Mouse (Mus musculus): ENCODE measurements around the gene 1700006A11Rik.
"Not testable (repeated sequence)": the region's sequence is repeated elsewhere in the genome, so short reads cannot be mapped to it uniquely, and the experiment has no call there.

Gene 1700006A11Rik

GRCm38 (mm10) chr3:124425940-124426339 lies at the start of gene 1700006A11Rik:
1700006A11Rik (minus strand) TSS chr3:124426040.
- no peak for DNase-seq

- not testable (repeated sequence) for DNase-seq
Observed at GRCm38 (mm10) chr3:124474291-124474690, 48.5 kb upstream of the 1700006A11Rik start.

DNA sequence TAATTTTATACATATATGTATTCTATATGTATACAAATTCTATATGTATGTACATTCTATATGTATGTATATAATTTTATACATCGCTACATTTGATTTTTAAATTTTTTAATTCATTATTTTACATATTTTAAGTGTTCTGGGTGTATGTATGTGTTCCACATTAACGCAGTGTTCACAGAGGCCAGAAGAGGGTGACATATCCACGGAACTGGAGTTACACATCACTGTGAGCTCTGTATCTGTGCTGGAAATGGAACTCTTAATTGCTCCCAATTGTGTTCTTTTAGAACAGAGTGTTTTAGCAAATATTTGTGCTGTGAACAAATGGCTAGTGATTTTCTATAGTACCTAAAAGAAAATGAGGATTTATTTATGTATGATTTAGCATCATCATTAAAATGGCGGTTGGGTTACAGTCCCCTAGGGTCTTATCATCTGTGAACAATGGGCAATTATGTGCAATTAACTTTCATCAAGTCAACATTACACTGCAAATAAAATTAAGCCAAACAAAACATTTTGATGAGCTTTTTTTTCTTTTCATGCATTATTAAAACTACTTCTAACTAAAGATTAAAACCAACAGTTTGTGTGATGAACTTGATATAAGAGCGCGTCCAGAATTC lies 40.4 kb upstream of the 1700006A11Rik start:
- peak; percentile 16 to 24 for DNase-seq

DNA sequence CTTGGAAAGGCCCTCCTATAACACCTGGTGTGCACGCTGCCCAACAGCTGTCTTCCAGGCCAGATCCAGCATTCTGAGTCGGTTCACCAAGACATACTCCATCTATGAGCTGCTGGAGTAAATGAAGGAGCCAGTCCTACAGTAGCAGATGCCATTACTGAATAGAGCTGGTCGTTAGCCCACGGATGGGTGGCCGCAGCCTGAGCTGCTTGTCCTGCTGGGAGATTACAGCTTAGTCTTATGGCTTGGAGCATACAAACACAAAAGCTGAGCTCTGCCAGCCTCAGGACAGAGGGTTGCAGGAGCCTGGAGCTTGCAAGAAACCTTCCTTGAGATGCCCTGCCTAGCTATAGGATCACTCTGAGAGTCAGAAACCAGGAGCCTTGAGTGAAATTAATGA lies 33.6 kb downstream of the 1700006A11Rik start:
- DNase-seq, result peak; percentile 69

DNA sequence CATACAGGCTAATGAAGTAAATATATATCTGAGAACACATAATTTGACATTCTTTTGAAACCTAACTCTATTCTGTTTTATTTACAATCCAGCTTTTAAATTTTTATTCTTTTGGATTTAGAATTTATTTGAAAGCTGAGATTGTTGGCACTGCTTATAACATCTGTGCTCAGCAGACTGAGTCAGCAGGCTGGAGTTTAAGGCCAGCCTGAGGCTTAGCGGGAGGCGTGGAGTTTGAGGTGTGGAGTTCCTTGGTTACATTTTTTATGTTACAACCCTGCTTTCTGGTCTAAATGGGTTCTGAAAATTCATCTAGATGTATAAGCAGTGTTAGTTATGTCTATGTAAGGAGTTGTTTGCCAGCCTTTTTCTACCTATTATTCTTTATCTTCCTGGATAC lies 35.7 kb downstream of the 1700006A11Rik start:
- peak; percentile 17 for DNase-seq

- peak; percentile 69 to 72 for DNase-seq
Observed at GRCm38 (mm10) chr3:124389650-124390049, 36.2 kb downstream of the 1700006A11Rik start.

- DNase-seq, result not testable (repeated sequence)
Observed at GRCm38 (mm10) chr3:124385377-124385776, 40.5 kb downstream of the 1700006A11Rik start.

GRCm38 (mm10) chr3:124372031-124372430 lies 53.8 kb downstream of the 1700006A11Rik start:
- DNase-seq, result no peak

GRCm38 (mm10) chr3:124357533-124357932 lies 68.3 kb downstream of the 1700006A11Rik start:
- no peak for DNase-seq
